Mouse (Mus musculus): ENCODE measurements around the gene Slc25a13. TPM values are rescaled to one million over a fixed set of nuclear protein-coding genes. Genes with fewer than 3 reads are reported as not detected.

The Slc25a13 gene
- polyA plus RNA-seq, 1 experiment from 2014 or later, result 16.8 TPM

GRCm38 (mm10) chr6:6167339-6168126 is 49.4 kb downstream of the Slc25a13 start:
- H3K27ac ChIP-seq, result no peak overlapping the region

GRCm38 (mm10) chr6:6162993-6163623 is 53.9 kb downstream of the Slc25a13 start:
- WGBS (ENCODE audit: missing documents), result 98% methylated on average over 7 of the region's 7 CpGs
- Histone ChIP-seq H3K79me2 (ENCODE audit: inconsistent target) (no peaks in the 10 kb centered on the region), H3K27ac (no peak overlapping the region), H3K36me3 (ENCODE audit: inconsistent target) (no peaks in the 10 kb centered on the region), H3K4me3 (ENCODE audit: inconsistent target) (no peak overlapping the region)

More at GRCm38 (mm10) chr6:6167339-6168126, 49.4 kb downstream of the Slc25a13 start:
- 95% methylated on average over 10 of the region's 10 CpGs for WGBS (ENCODE audit: missing documents)
- Histone ChIP-seq H3K36me3 (ENCODE audit: inconsistent target) (no peaks in the 10 kb centered on the region), H3K4me3 (ENCODE audit: inconsistent target) (no peak overlapping the region), H3K79me2 (ENCODE audit: inconsistent target) (no peaks in the 10 kb centered on the region)

DNA sequence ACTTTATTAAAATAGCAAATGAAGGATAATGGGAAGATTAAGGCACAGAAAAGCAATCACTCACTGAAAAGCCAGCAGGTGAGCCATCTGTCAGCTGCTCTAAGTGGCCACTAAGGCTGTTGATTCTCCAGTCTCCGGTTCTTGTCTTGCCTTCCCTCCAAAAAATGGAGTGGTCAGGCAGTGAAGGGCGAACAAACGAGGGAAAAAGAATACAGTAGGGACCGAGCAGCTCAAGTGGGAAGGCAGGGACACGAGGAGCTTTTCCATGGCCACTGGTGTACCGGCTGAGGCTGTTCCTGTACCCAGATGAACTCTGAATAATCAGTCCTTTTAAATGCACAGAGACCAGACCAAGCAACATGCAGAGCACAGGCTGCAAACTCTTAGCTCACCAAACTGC is 54.8 kb downstream of the Slc25a13 start:
- Histone ChIP-seq H3K27ac (no peak overlapping the region), H3K4me3 (ENCODE audit: inconsistent target) (no peak overlapping the region), H3K79me2 (ENCODE audit: inconsistent target) (no peaks in the 10 kb centered on the region), H3K36me3 (ENCODE audit: inconsistent target) (no peaks in the 10 kb centered on the region)
- 94% methylated on average over 6 of the region's 6 CpGs for WGBS (ENCODE audit: missing documents)

DNA sequence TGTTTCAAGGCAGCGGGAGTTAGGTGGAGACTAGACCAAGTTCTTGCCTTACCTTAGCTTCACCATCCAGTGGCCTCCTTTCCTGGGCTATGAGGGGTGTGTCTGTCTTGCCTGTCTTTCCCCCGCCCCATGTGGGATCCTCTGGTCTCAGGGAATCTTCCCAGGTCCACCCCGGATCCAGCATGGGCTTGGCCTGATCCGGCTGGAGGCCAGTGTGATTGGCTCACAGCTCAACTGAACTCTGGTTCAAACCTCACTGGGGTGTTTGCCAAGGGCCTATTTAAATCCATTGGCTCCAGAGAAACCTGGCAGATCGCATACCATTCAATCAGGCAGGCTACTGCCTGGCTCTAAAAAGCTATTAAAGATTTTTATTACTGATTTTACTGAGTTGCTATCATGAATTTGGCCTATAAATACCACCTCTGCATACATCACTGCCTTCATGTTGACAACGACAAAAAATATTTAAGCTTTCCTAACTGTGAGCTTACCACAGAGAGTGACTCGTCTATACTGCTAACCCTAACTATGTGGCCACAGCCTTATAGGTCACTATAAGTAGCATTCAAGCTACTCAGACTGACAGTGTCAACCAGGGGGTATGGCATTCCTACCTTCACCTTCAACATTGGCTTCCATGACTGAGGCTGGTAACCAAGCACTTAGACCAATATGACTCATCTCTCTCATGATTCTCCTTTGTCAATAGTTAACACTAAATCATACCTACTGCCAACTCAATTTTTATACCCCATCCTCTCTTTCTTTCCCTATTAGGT is 56.1 kb downstream of the Slc25a13 start:
- WGBS (ENCODE audit: missing documents), result 92% methylated on average over 7 of the region's 7 CpGs
- H3K4me3 ChIP-seq (ENCODE audit: inconsistent target), result no peak overlapping the region
- no peaks in the 10 kb centered on the region for H3K36me3 ChIP-seq (ENCODE audit: inconsistent target)
- no peak overlapping the region for H3K27ac ChIP-seq
- no peaks in the 10 kb centered on the region for H3K79me2 ChIP-seq (ENCODE audit: inconsistent target)

DNA sequence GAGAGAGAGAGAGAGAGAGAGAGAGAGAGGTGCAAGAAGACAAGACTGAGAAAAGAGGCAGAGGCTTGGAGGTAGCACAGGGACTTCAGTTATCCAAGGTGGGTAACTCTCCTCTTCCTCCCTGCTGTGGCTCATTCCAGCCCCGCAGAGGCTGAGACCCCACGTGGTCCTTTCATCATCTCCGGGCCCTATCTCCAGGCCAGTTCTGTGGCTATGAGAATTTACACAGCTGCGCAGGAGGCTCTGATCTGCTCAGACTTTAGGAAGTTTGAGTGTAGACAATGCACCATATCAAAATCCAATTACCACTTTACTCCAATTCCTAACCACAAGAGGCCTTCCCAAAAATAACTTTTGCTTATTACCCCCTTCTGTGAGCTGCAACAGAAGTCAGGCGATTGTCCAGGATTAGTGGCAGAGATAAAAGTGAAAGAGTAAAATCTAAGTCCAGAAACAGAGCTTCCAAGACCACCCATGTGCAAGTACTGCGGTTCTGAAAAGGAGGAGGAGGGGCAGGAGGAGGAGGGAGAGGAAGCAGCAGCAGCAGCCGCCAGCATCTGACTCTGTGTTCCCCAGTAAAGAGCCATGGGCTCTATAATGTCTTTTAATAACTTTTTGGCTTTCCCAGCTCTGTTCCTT is 57.6 kb downstream of the Slc25a13 start:
- Histone ChIP-seq H3K79me2 (ENCODE audit: inconsistent target) (no peaks in the 10 kb centered on the region), H3K36me3 (ENCODE audit: inconsistent target) (no peaks in the 10 kb centered on the region), H3K27ac (no peak overlapping the region), H3K4me3 (ENCODE audit: inconsistent target) (no peak overlapping the region)
- WGBS (ENCODE audit: missing documents), result 85% methylated on average over 7 of the region's 7 CpGs

DNA sequence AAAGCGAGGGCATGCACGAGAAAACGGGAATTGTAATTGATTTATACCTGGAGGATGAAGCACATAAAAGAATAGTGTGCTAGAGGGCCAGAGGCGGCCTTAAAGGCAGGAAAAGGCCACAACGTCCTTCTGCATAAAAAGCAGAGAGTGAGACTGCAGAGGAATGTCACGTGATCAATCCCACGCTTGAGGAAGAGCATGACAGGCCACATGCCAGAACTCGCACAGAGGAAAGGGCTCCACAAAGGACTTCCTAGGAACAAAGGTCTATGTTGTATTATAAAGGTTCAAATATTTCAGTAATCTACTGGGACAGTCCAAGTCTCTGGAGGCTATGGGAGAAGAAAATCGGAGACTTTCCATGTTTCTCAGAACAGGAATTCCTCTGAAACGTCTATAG is 63.5 kb downstream of the Slc25a13 start:
- 76% methylated on average over 10 of the region's 10 CpGs for WGBS (ENCODE audit: missing documents)
- Histone ChIP-seq H3K27ac (no peak overlapping the region), H3K4me3 (ENCODE audit: inconsistent target) (no peak overlapping the region), H3K79me2 (ENCODE audit: inconsistent target) (no peaks in the 10 kb centered on the region), H3K36me3 (ENCODE audit: inconsistent target) (no peaks in the 10 kb centered on the region)

DNA sequence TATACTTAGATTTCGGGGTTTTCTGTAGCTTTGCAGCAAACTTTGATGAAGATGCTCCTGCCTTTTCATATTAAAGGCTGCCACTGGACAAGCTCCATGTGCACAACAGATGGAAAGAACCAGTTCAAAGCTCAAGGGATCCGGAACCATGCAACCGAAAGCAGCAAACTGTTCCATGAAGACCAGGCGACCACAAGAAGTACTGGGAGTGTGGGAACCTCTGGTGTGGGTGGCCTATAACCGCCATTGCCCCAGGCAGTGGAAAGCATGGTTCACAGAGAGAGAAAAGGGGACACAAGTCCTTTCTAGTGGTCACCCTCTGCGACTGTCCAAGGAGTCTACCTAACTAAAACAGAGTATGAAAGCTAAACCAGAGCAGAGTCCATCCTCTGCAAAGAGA is 66.2 kb downstream of the Slc25a13 start:
- no peak overlapping the region for H3K4me3 ChIP-seq (ENCODE audit: inconsistent target)
- no peaks in the 10 kb centered on the region for H3K36me3 ChIP-seq (ENCODE audit: inconsistent target)
- H3K27ac ChIP-seq, result no peak overlapping the region
- WGBS (ENCODE audit: missing documents), result 98% methylated on average over 6 of the region's 6 CpGs
- no peaks in the 10 kb centered on the region for H3K79me2 ChIP-seq (ENCODE audit: inconsistent target)

DNA sequence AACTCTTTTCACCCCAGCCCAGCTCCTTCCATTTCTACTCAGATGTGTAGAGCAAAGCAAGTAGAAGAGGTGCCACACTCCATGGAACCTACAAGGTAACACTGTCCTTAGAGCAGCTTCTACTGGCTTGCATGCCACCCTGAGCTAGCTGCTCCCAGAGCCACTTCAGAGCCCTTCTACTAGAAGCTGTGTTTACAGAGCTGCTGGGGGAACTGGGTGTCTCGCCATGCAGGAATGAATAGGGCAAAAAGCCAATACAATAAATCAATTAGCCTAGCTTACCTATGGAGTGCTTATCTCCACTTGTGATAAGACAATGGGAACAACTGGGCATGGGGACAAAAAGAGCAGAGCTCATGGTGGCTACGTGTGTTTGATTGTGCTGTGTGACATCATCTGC is 67.2 kb downstream of the Slc25a13 start:
- no peaks in the 10 kb centered on the region for H3K79me2 ChIP-seq (ENCODE audit: inconsistent target)
- 97% methylated on average over 2 of the region's 2 CpGs for WGBS (ENCODE audit: missing documents)
- H3K36me3 ChIP-seq (ENCODE audit: inconsistent target), result no peaks in the 10 kb centered on the region
- no peak overlapping the region for H3K27ac ChIP-seq
- no peak overlapping the region for H3K4me3 ChIP-seq (ENCODE audit: inconsistent target)

- H3K27ac ChIP-seq, result no peak overlapping the region
- H3K36me3 ChIP-seq (ENCODE audit: inconsistent target), result no peaks in the 10 kb centered on the region
- 26% methylated on average over 3 of the region's 3 CpGs for WGBS (ENCODE audit: missing documents)
- H3K79me2 ChIP-seq (ENCODE audit: inconsistent target), result no peaks in the 10 kb centered on the region
- H3K4me3 ChIP-seq (ENCODE audit: inconsistent target), result no peak overlapping the region
These were observed 67.6 kb downstream of the Slc25a13 start for GRCm38 (mm10) chr6:6149329-6149728.

DNA sequence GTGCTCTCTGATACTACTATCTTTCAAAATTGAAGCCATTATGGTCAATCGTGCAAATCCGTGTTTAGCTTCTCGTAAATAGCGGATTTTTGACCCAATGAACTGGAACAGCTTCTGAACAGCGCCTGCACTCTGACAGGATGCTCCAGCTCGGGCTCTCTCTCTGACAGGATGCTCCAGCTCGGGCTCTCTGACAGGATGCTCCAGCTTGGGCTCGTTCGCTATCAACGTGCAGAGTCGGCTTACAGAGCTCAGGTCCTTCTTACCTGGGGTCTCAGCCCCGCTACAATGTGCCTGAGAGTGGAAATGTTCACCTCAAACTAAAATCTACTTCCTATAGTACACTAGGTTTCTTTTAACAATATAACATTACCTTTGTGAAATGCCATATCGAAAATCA is 71.6 kb downstream of the Slc25a13 start:
- WGBS (ENCODE audit: missing documents), result 96% methylated on average over 13 of the region's 13 CpGs
- no peaks in the 10 kb centered on the region for H3K79me2 ChIP-seq (ENCODE audit: inconsistent target)
- H3K4me3 ChIP-seq (ENCODE audit: inconsistent target), result no peak overlapping the region
- H3K27ac ChIP-seq, result no peak overlapping the region
- no peaks in the 10 kb centered on the region for H3K36me3 ChIP-seq (ENCODE audit: inconsistent target)

DNA sequence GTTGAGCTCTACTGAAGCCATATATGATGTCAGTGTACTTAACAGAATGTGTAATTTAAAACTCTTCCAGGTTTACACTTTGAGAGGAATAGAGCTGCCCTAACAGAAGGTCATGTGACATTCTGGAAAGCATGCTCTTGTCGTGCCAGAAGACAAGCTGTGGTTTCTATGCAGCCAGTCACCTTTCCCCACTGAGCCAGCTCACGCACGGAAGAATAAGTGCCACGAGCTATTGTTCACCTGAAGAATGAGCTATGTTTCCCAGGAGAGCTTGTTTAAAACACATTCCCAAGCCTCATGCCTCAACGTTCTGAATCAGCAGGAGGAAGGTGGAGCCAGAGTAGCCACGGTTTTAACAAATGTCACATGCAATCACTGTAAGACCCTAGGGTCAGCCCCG is 73.4 kb downstream of the Slc25a13 start:
- no peaks in the 10 kb centered on the region for H3K79me2 ChIP-seq (ENCODE audit: inconsistent target)
- H3K36me3 ChIP-seq (ENCODE audit: inconsistent target), result no peaks in the 10 kb centered on the region
- no peak overlapping the region for H3K27ac ChIP-seq
- WGBS (ENCODE audit: missing documents), result 91% methylated on average over 7 of the region's 7 CpGs
- no peak overlapping the region for H3K4me3 ChIP-seq (ENCODE audit: inconsistent target)

DNA sequence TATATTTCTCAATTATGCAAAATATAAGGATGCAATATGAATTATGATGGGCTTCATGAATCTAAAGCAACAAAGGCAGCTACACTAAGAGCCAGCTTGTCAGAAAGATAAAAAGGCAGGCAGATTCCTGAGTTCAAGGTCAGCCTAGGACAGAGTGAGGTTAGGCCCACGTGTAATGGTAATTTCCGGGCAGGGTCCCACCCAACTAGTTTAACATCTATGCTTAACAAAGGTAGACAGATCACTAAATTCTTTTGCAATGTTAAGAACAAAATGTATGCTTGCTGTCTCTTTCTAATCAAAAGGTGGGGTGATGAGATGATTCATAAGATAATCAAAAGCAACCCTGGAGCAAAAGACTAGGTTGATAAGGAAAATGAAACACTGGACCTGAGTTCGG is 76.6 kb downstream of the Slc25a13 start:
- no peaks in the 10 kb centered on the region for H3K36me3 ChIP-seq (ENCODE audit: inconsistent target)
- WGBS (ENCODE audit: missing documents), result 97% methylated on average over 3 of the region's 3 CpGs
- no peak overlapping the region for H3K4me3 ChIP-seq (ENCODE audit: inconsistent target)

DNA sequence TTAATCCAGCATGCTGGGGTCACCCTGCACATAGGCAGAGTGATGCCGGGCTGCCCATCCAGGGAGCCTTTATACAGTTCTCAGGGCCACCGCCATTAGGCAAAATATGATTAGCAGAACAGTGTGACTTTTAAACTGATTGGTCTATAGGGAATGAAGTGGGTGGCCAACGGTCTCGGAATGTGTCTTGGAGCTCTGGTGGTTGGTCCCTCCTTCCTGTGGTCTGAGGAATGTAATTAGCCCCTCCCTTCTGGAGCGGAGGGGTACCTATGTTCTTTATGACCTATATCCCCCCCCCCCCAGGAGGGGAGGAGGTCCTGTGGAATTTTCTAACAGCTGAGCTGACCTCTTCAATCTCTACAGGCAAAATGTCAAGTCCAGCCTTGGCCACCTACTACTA is 77.9 kb downstream of the Slc25a13 start:
- WGBS (ENCODE audit: missing documents), result 93% methylated on average over 4 of the region's 5 CpGs
- Histone ChIP-seq H3K27ac (no peak overlapping the region), H3K4me3 (ENCODE audit: inconsistent target) (no peak overlapping the region), H3K79me2 (ENCODE audit: inconsistent target) (no peaks in the 10 kb centered on the region), H3K36me3 (ENCODE audit: inconsistent target) (no peaks in the 10 kb centered on the region)

More for the DNA sequence above, 76.6 kb downstream of the Slc25a13 start:
- no peaks in the 10 kb centered on the region for H3K79me2 ChIP-seq (ENCODE audit: inconsistent target)
- H3K27ac ChIP-seq, result no peak overlapping the region

- no peaks in the 10 kb centered on the region for H3K79me2 ChIP-seq (ENCODE audit: inconsistent target)
- no peak overlapping the region for H3K4me3 ChIP-seq (ENCODE audit: inconsistent target)
- no peak overlapping the region for H3K27ac ChIP-seq
- H3K36me3 ChIP-seq (ENCODE audit: inconsistent target), result no peaks in the 10 kb centered on the region
- 94% methylated on average over 3 of the region's 3 CpGs for WGBS (ENCODE audit: missing documents)
These were observed 80.2 kb downstream of the Slc25a13 start for GRCm38 (mm10) chr6:6136812-6137211.

Measured in macrophage (primary cell).